Mouse (Mus musculus) effector memory CD4-positive, alpha-beta T cell, adult 7 months (primary cell): Measurements from ENCODE around the gene Gp9. TPM values are rescaled to one million over a fixed set of nuclear protein-coding genes. Genes with fewer than 3 reads are reported as not detected.

Source experiments
- polyA plus RNA-seq: library from polyadenylated mRNA; unstranded; fragments of 100-300 nt; shearing (Covaris generic); gene quantifications from one replicate; pipeline ENCODE4 v1.2.1, GENCODE M21; 2017

Gp9 gene
- not detected for polyA plus RNA-seq

DNA sequence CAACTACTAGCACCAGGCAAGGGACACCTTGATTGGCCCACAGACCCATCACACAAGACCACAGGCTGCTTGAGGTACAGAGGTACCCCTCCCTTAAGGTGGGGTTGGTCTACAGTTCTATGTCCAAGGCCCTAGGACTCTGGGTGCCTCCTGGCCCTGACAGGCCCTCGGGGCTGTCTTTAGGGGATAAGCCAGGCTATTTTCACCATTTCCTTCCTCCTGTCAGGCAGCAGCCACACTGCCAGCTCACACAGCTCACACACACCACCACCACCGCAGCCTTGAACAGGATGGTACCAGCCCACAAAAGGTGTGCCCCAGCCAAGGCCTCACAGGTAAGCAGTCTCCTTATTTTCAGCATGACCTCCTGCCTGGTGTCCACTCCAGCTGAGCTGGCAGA, at the start of gene Gp9:
Gene Gp9, plus strand, starts transcription at position 231 of the 400 bp plus-strand sequence.

DNA sequence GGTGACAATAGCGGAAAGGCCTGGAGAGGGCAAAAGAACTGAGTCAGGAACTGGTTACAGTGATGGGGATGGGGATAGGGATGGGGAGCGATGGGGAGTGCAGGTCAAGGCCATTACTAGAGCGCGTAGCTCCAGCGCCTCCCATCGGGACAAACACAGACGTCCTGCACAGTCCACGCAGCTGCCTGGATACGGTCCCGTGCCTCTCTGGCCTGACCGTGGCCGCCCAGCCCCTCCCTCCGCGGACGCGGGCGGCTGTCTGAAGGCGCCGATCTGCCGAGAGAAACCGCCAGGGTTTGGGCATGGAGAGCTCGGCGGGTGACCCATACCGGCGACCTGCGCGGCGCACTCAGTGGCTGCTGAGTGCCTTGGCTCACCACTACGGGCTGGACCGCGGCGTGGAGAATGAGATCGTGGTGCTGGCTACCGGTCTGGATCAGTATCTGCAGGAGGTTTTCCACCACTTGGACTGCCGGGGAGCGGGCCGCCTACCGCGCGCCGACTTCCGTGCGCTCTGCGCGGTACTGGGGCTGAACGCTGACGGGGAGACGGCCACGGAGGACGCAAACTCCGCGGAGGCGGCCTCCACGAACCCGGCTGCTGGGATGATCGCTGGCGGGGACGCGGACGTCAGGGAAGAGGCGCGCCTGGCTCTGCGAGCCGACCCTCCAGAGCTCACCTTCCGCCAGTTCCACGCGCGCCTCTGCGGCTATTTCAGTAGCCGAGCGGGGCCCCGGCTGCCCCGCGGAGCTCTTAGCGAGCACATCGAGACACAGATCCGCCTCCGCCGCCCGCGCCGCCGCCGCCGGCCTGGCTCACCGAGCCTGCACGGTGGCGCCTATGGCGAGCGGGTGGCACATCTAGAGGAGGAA, 47.0 kb upstream of the Gp9 start, which contains the start of gene Efcc1:
Gene Efcc1, plus strand, starts transcription at position 279 of the 872 bp plus-strand sequence.

DNA sequence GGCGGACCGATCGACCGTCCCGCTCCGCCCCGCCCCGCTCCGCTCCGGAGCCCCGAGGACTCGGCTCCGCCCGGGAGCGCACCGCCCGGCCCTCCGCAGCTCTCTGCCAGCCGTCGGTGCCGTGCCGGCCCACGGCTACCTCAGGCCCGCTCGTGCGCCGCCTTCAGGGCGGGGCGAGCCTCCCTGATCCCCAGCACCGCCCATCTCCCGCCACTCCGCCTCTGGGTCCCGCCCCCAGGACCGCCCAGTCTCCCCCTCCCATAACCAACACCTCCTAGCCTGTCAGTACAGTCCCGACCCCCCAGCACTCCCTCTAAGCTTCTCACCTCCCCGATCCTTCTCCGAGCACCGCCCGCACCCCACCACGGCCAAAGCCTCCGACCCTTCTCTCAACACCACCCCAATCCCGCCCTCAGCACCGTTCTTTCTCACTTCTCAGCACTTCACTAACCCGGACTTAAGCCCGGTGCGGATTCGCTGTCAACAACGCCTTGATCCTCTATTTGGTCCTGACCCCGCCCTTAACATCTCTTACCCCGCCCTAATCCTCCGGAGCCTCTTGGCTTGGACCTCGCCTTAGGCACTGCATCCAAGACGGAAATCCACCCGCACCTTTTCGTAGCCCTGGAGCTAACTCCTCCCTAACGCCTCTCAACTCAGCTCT, 33.9 kb downstream of the Gp9 start, which contains the start of gene Rab43:
Gene Rab43, minus strand, starts transcription at position 490 of the 664 bp plus-strand sequence.

Other genes with a start within 250 kb of the Gp9 start
- gene Arhgap25, start 244.8 kb upstream of the Gp9 start, polyA plus RNA-seq: 94.8 TPM
- 0.50 TPM for gene Prokr1, start 187.3 kb upstream of the Gp9 start, polyA plus RNA-seq
- 4.0 TPM for gene Aplf, start 105.9 kb upstream of the Gp9 start, polyA plus RNA-seq
- gene Efcc1, start 47.2 kb upstream of the Gp9 start, polyA plus RNA-seq: 0.45 TPM
- 68.3 TPM for gene Rab43, start 34.1 kb downstream of the Gp9 start, polyA plus RNA-seq
- gene Gm45140, start 57.7 kb downstream of the Gp9 start, polyA plus RNA-seq: 40.7 TPM
- gene Isy1, start 60.7 kb downstream of the Gp9 start, polyA plus RNA-seq: 272 TPM
- gene Cnbp, start 73.0 kb downstream of the Gp9 start, polyA plus RNA-seq: 1,948 TPM
- 168 TPM for gene Copg1, start 109.7 kb downstream of the Gp9 start, polyA plus RNA-seq
- 95.9 TPM for gene Hmces, start 135.9 kb downstream of the Gp9 start, polyA plus RNA-seq
- not detected for gene H1fx, start 203.6 kb downstream of the Gp9 start, polyA plus RNA-seq